Mouse (Mus musculus) bone marrow macrophage, adult 2 months (primary cell): ENCODE data around the gene Poc1a. TPM values are rescaled to one million over a fixed set of nuclear protein-coding genes. Genes with fewer than 3 reads are reported as not detected.

Source experiments
- H3K27ac ChIP-seq: 2 replicates; pipeline ENCODE4 v1.5.1; 2012; ENCODE audit warnings: low read depth, low read length; ENCODE audit not compliant: insufficient read depth
- H3K4me1 ChIP-seq: 2 replicates; pipeline ENCODE4 v1.6.1; 2012; ENCODE audit warnings: low read length; ENCODE audit not compliant: control insufficient read depth, insufficient read depth
- H3K4me3 ChIP-seq: 2 replicates; pipeline ENCODE4 v1.5.1; 2012; ENCODE audit warnings: mild to moderate bottlenecking, low read length, moderate library complexity; ENCODE audit not compliant: insufficient read depth
- CTCF ChIP-seq: IDR thresholded peaks from 2 replicates; pipeline ENCODE4 v1.5.1; 2012; ENCODE audit warnings: low read depth, mild to moderate bottlenecking, low read length, moderate library complexity
- POLR2A ChIP-seq: IDR thresholded peaks from 2 replicates; pipeline ENCODE4 v1.6.1; 2012; ENCODE audit warnings: mild to moderate bottlenecking, low read depth, low read length, borderline replicate concordance
- polyA plus RNA-seq: library from polyadenylated mRNA; stranded (reverse); fragments of >200 nt; gene quantifications from 2 replicates; pipeline ENCODE4 v1.2.4, GENCODE M21; 2012; ENCODE audit not compliant: missing spikeins, insufficient read depth, insufficient read length

Poc1a gene
- polyA plus RNA-seq, result 8.3 and 13.7 TPM in 2 replicates

DNA sequence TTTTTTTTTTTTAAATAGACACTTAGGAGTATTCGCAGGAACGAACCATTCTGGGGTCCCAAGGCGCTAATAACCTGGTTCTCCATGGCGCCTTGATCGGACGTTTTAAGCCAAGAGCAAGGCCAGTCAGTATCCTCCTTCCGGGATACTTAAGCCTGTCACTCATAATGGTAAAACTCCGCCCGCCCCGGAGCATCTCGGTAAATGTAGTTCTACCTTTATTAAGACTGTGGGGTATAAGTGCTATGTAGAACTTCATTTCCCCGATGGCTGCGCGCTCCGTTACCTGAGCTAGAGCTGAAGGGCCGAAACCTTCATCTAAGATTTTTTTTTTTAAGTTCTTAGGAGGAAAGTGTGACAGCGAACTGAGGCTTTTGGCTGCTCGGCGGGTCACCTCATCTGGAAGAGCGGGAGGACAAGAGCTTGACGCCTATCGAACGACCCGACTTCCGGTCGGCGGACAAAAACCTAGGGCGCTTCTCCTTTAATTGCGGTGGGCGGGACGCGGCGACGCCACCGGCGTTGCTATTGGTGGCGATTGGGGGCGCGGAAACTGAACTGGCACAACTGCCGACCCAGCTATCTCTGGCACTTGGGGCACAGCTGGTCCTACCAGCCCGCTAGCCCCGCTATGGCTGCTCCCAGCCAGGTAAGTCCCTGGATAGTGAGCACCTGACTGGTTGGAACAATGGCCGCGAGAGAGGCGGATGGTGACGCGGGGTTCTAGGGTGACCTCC is at the start of gene Poc1a:
Gene Poc1a (plus strand): TSS at position 254 of the 737 bp plus-strand sequence.
- Histone ChIP-seq H3K27ac (peak within 1 kb of the TSS; percentile 83), H3K4me3 (peak within 1 kb of the TSS; percentile 83), H3K4me1 (peaks cover 6% of the 10 kb centered on the region; the same call in 1 of the 2 replicates)
- TF ChIP-seq POLR2A, result no peak
- no peak for TF ChIP-seq CTCF

DNA sequence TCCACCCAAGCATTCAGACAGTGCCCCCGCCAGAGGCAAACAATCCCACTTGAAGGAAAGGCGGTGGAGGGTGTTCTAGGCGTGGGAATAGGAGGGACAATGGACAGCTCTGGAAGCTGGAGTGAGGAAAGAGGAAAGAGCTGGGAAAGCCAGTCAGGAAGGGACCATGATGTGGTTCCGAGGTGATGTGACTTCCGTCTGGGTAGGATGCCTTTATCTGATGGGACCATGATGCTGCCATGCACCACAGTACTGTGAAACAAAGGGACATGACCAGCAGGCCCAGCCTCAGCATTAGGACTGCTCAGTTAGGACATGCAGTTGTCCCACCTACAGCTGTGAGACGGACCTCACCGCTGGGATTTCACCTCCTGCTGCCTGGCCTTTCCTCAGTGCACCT is 49.6 kb upstream of the Poc1a start:
- Histone ChIP-seq H3K4me3 (no peak overlapping the region), H3K27ac (peak overlapping the region; percentile 96), H3K4me1 (peaks cover 39% of the 10 kb centered on the region)
- TF ChIP-seq POLR2A (no peak), CTCF (no peak)

- H3K27ac ChIP-seq, result no peak overlapping the region
- H3K4me3 ChIP-seq, result no peak overlapping the region
- H3K4me1 ChIP-seq, result peaks cover 35% of the 10 kb centered on the region
- TF ChIP-seq CTCF (no peak), POLR2A (no peak)
These were observed 49.0 kb upstream of the Poc1a start for GRCm38 (mm10) chr9:106231816-106232215.

DNA sequence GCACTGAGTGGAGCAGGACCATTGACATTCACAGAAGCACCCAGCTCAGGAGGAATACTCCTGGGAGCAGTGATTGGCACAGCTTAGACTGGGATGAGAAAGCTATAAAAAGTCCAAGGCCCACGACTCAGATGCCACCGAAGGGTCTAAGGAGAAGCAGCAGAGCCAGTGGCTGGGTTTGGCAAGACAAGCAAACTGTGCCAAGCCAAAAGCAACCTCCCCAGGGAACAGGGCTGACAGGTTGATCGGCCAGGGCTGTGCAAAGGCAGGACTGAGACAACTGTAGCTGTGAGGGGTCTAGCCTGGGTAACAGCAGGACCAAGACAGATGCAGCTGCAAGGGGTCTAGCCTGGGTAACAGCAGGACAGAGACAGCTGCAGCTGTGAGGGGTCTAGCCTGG is 47.9 kb upstream of the Poc1a start:
- peaks cover 26% of the 10 kb centered on the region for H3K4me1 ChIP-seq
- H3K27ac ChIP-seq, result no peak overlapping the region
- no peak overlapping the region for H3K4me3 ChIP-seq
- no peak for TF ChIP-seq POLR2A
- no peak for TF ChIP-seq CTCF

DNA sequence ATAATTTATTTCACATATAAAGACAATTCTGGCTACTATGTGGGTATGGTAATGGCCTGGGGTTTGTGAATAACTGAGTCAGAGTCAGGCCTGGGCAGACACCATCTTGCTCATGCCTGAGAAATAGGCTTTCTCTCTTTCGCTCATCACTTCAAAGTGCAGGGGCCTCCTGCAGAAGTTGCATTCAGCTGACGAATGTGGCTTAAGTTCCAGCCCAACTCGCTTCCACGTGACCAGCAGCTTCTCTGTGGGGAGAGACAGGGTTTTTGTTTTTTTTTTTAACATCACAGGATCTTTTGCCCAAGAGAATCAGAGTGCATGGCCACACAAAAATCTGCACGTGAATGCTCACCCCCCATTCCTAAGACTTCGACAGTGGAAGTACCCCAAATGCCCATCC is 46.9 kb upstream of the Poc1a start:
- TF ChIP-seq POLR2A, result no peak
- TF ChIP-seq CTCF, result no peak

DNA sequence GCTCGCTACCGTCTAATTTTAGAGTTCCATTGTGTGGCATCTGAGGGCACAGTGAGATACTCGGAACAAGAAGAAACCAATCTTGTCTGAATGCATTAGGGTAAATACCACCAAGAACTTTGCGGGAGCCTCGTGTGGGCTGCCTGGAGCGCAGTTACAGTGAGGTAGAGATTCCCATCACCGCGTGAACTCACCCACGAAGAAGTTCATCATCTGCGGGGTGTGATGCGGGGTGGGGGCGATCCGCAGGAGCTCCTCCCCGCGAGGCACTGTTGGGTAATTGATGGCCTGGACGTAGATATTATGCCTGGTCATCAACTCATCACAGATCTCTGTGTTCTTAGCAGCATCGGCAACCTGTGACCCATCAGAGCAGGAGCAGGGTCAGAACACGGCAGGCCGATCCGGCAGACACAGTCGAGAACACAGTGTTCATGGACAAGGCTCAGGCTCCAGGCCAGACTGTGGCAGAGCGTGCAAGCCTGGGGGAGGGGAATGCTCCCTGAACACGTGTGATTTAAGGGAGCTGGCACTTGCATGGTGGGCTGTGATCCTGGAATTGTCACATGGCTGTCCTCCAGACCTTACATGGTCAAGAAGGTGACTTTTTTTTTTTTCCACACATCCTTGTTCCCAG is 45.5 kb upstream of the Poc1a start:
- Histone ChIP-seq H3K27ac (no peak overlapping the region), H3K4me3 (no peak overlapping the region)

More for the DNA sequence above, 46.9 kb upstream of the Poc1a start:
- H3K4me3 ChIP-seq, result no peak overlapping the region
- peaks cover 18% of the 10 kb centered on the region for H3K4me1 ChIP-seq
- no peak overlapping the region for H3K27ac ChIP-seq

DNA sequence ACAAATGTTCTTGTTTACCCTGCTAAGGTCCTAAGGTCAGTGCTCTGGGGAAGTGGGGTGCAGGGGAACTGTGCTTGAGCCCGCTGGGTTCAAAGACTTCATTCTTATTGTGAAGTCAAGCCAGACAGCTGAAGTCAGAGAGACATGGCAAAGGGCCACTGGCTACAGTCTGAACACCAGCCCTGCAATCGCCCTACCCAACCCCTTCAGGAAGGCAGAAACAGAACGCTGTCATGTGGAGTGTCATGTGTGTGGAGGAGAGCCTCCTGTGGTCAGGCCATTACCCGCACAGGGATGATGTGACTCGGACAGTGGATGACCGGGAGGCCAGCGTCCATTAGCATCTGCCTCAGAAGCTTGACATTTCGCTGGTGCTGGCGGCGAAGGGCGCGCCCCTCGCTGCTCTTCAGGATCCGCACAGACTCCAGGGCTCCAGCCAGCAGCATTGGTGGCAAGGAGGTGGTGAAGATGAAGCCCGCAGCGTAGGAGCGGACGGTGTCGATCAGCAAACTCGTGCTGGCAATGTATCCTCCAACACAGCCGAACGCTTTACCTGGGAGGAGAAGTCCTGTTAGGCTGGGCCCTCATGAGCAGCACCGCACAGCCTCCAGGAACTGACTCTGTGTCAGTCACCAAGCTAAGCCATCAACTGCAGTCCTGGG is 44.6 kb upstream of the Poc1a start:
- Histone ChIP-seq H3K27ac (no peak overlapping the region), H3K4me3 (no peak overlapping the region), H3K4me1 (peaks cover 2% of the 10 kb centered on the region; the same call in 1 of the 2 replicates)
- TF ChIP-seq CTCF (no peak), POLR2A (no peak)

More for the DNA sequence above, 45.5 kb upstream of the Poc1a start:
- peaks cover 11% of the 10 kb centered on the region for H3K4me1 ChIP-seq
- TF ChIP-seq POLR2A (no peak), CTCF (no peak)

- H3K27ac ChIP-seq, result no peak overlapping the region
- TF ChIP-seq POLR2A, result no peak
- TF ChIP-seq CTCF, result no peak
- H3K4me1 ChIP-seq, result peaks cover under 1% of the 10 kb centered on the region; the same call in 1 of the 2 replicates
- no peak overlapping the region for H3K4me3 ChIP-seq
These were observed 44.0 kb upstream of the Poc1a start for GRCm38 (mm10) chr9:106236818-106237211.

DNA sequence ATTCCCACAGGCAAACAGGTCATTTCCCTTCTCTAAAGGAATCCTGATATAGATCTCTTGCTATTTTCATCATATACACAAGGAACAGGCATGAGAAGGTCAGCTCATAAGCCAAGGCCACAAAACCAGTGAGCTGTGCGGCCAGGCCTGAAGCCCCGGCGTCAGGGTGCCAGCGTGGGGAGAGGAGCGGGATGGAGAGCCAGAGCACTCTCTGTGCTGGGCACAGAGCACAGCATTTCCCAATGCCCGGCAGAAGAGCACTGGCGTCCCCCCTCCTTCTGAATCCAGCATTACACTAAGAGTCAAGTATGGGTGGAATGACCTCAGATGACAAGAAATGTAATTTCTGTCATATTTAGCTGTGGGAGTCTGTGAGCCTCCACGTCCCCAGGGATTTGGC is 43.5 kb upstream of the Poc1a start:
- Histone ChIP-seq H3K4me3 (no peak overlapping the region), H3K27ac (no peak overlapping the region), H3K4me1 (peaks cover 6% of the 10 kb centered on the region)
- no peak for TF ChIP-seq CTCF
- TF ChIP-seq POLR2A, result no peak

GRCm38 (mm10) chr9:106237878-106238277 is 43.0 kb upstream of the Poc1a start:
- H3K4me3 ChIP-seq, result no peak overlapping the region
- TF ChIP-seq CTCF, result no peak
- TF ChIP-seq POLR2A, result no peak
- H3K27ac ChIP-seq, result no peak overlapping the region
- peaks cover 10% of the 10 kb centered on the region for H3K4me1 ChIP-seq
